Mouse (Mus musculus): ENCODE data around the gene Nrm. TPM values are rescaled to one million over a fixed set of nuclear protein-coding genes. Genes with fewer than 3 reads are reported as not detected.

Gene Nrm
- polyA plus RNA-seq, 1 experiment = 8.6 TPM

- 87% methylated on average over 4 of the region's 4 CpGs for WGBS
- DNase-seq = no peak
- no peak overlapping the region for H3K27ac ChIP-seq (ENCODE audit: insufficient read depth, low read length)
- no peaks in the 10 kb centered on the region for H3K27me3 ChIP-seq (ENCODE audit: control insufficient read depth, insufficient read depth, low read length)
- no peak for TF ChIP-seq CTCF (IDR thresholded peaks at IDR 0.05; ENCODE audit: borderline replicate concordance, insufficient read depth, low read depth, low read length)
- no peak for TF ChIP-seq POLR2A (IDR thresholded peaks at IDR 0.05; ENCODE audit: borderline replicate concordance, insufficient read depth, low read length)
- H3K4me3 ChIP-seq (replicated peaks; ENCODE audit: insufficient read depth, low read depth, low read length) = no peak overlapping the region
- H3K4me1 ChIP-seq (ENCODE audit: control insufficient read depth, insufficient read depth, low read length) = no peaks in the 10 kb centered on the region
Observed at GRCm38 (mm10) chr17:35903992-35904355, 42.9 kb downstream of the Nrm start.

- no peak overlapping the region for H3K27ac ChIP-seq (ENCODE audit: insufficient read depth, low read length)
- WGBS = 98% methylated on average over 1 of the region's 1 CpGs
- no peaks in the 10 kb centered on the region for H3K27me3 ChIP-seq (ENCODE audit: control insufficient read depth, insufficient read depth, low read length)
- no peak for TF ChIP-seq CTCF (IDR thresholded peaks at IDR 0.05; ENCODE audit: borderline replicate concordance, insufficient read depth, low read depth, low read length)
- no peak for TF ChIP-seq POLR2A (IDR thresholded peaks at IDR 0.05; ENCODE audit: borderline replicate concordance, insufficient read depth, low read length)
- DNase-seq = no peak
- no peak overlapping the region for H3K4me3 ChIP-seq (replicated peaks; ENCODE audit: insufficient read depth, low read depth, low read length)
- H3K4me1 ChIP-seq (ENCODE audit: control insufficient read depth, insufficient read depth, low read length) = no peaks in the 10 kb centered on the region
Observed at GRCm38 (mm10) chr17:35905587-35905986, 44.5 kb downstream of the Nrm start.

- Histone ChIP-seq H3K4me3 (replicated peaks; ENCODE audit: insufficient read depth, low read depth, low read length) (no peak overlapping the region), H3K27me3 (ENCODE audit: control insufficient read depth, insufficient read depth, low read length) (no peaks in the 10 kb centered on the region), H3K27ac (ENCODE audit: insufficient read depth, low read length) (no peak overlapping the region), H3K4me1 (ENCODE audit: control insufficient read depth, insufficient read depth, low read length) (no peaks in the 10 kb centered on the region)
- TF ChIP-seq POLR2A (IDR thresholded peaks at IDR 0.05; ENCODE audit: borderline replicate concordance, insufficient read depth, low read length) (no peak), CTCF (IDR thresholded peaks at IDR 0.05; ENCODE audit: borderline replicate concordance, insufficient read depth, low read depth, low read length) (no peak)
- no peak for DNase-seq
- WGBS = 65% methylated on average over 2 of the region's 2 CpGs
Observed at GRCm38 (mm10) chr17:35907609-35908008, 46.5 kb downstream of the Nrm start.

GRCm38 (mm10) chr17:35909186-35909918 is 48.2 kb downstream of the Nrm start:
- Histone ChIP-seq H3K27me3 (ENCODE audit: control insufficient read depth, insufficient read depth, low read length) (no peaks in the 10 kb centered on the region), H3K4me3 (replicated peaks; ENCODE audit: insufficient read depth, low read depth, low read length) (peak overlapping the region; percentile 72), H3K27ac (ENCODE audit: insufficient read depth, low read length) (0 out of 2 replicates have a peak overlapping the region, but pooled peaks have one; percentile 10), H3K4me1 (ENCODE audit: control insufficient read depth, insufficient read depth, low read length) (no peaks in the 10 kb centered on the region)
- no peak for TF ChIP-seq CTCF (IDR thresholded peaks at IDR 0.05; ENCODE audit: borderline replicate concordance, insufficient read depth, low read depth, low read length)
- TF ChIP-seq POLR2A (IDR thresholded peaks at IDR 0.05; ENCODE audit: borderline replicate concordance, insufficient read depth, low read length) = no peak
- 12% methylated on average over 20 of the region's 20 CpGs for WGBS
- DNase-seq = no peak

- TF ChIP-seq POLR2A (IDR thresholded peaks at IDR 0.05; ENCODE audit: borderline replicate concordance, insufficient read depth, low read length) (peak; percentile 64; the same call in 1 of the 2 replicates), CTCF (IDR thresholded peaks at IDR 0.05; ENCODE audit: borderline replicate concordance, insufficient read depth, low read depth, low read length) (no peak)
- H3K4me3 ChIP-seq (replicated peaks; ENCODE audit: insufficient read depth, low read depth, low read length) = peak within 1 kb of the TSS; percentile 72
- peak within 1 kb of the TSS; percentile 54; the same call in 1 of the 2 replicates for H3K27ac ChIP-seq (ENCODE audit: insufficient read depth, low read length)
- no peaks in the 10 kb centered on the region for H3K27me3 ChIP-seq (ENCODE audit: control insufficient read depth, insufficient read depth, low read length)
- H3K4me1 ChIP-seq (ENCODE audit: control insufficient read depth, insufficient read depth, low read length) = no peaks in the 10 kb centered on the region
- WGBS = 2% methylated on average over 25 of the region's 25 CpGs
- peak; percentile 84 to 87 for DNase-seq
Observed at GRCm38 (mm10) chr17:35909919-35910369, 48.8 kb downstream of the Nrm start, which contains the start of gene Atat1. Gene Atat1 (minus strand): TSS chr17:35910075.

GRCm38 (mm10) chr17:35914975-35915374 is 53.9 kb downstream of the Nrm start:
- no peaks in the 10 kb centered on the region for H3K27me3 ChIP-seq (ENCODE audit: control insufficient read depth, insufficient read depth, low read length)
- no peaks in the 10 kb centered on the region; the same call in 1 of the 2 replicates for H3K4me1 ChIP-seq (ENCODE audit: control insufficient read depth, insufficient read depth, low read length)
- no peak overlapping the region for H3K27ac ChIP-seq (ENCODE audit: insufficient read depth, low read length)
- TF ChIP-seq POLR2A (IDR thresholded peaks at IDR 0.05; ENCODE audit: borderline replicate concordance, insufficient read depth, low read length) (no peak), CTCF (IDR thresholded peaks at IDR 0.05; ENCODE audit: borderline replicate concordance, insufficient read depth, low read depth, low read length) (no peak)
- no peak overlapping the region for H3K4me3 ChIP-seq (replicated peaks; ENCODE audit: insufficient read depth, low read depth, low read length)
- WGBS = 86% methylated on average over 6 of the region's 6 CpGs
- no peak for DNase-seq

Other genes with a start within 250 kb of the Nrm start
- not detected in 2 replicates for gene Gm9573, start 234.7 kb upstream of the Nrm start, polyA plus RNA-seq (2012; rRNA removed)
- gene Mucl3, start 217.6 kb upstream of the Nrm start, polyA plus RNA-seq (2012; rRNA removed) = not detected in 2 replicates
- 35.5 and 35.9 TPM in 2 replicates for gene Vars2, start 193.7 kb upstream of the Nrm start, polyA plus RNA-seq (2012; rRNA removed)
- gene Gtf2h4, start 187.6 kb upstream of the Nrm start, polyA plus RNA-seq (2012; rRNA removed) = 30.7 and 34.8 TPM in 2 replicates
- 76.7 and 76.9 TPM in 2 replicates for gene Ddr1, start 156.7 kb upstream of the Nrm start, polyA plus RNA-seq (2012; rRNA removed)
- gene Ier3, start 39.6 kb upstream of the Nrm start, polyA plus RNA-seq (2012; rRNA removed) = 22.6 and 25.2 TPM in 2 replicates
- 129 and 140 TPM in 2 replicates for gene Flot1, start 38.1 kb upstream of the Nrm start, polyA plus RNA-seq (2012; rRNA removed)
- gene Tubb5, start 23.0 kb upstream of the Nrm start, polyA plus RNA-seq (2012; rRNA removed) = 320 TPM in 2 replicates
- 12.1 and 16.1 TPM in 2 replicates for gene Mdc1, start 19.8 kb upstream of the Nrm start, polyA plus RNA-seq (2012; rRNA removed)
- 8.7 and 9.7 TPM in 2 replicates for gene Ppp1r18, start 4.3 kb downstream of the Nrm start, polyA plus RNA-seq (2012; rRNA removed)
- 52.2 and 57.4 TPM in 2 replicates for gene Dhx16, start 18.5 kb downstream of the Nrm start, polyA plus RNA-seq (2012; rRNA removed)
- gene 2310061I04Rik, start 36.1 kb downstream of the Nrm start, polyA plus RNA-seq (2012; rRNA removed) = 161 and 173 TPM in 2 replicates
- 80.2 and 81.5 TPM in 2 replicates for gene Atat1, start 48.8 kb downstream of the Nrm start, polyA plus RNA-seq (2012; rRNA removed)
- gene Mrps18b, start 55.1 kb downstream of the Nrm start, polyA plus RNA-seq (2012; rRNA removed) = 62.5 and 65.1 TPM in 2 replicates
- 42.3 and 44.9 TPM in 2 replicates for gene Ppp1r10, start 55.1 kb downstream of the Nrm start, polyA plus RNA-seq (2012; rRNA removed)
- 85.8 and 99.1 TPM in 2 replicates for gene Abcf1, start 108.4 kb downstream of the Nrm start, polyA plus RNA-seq (2012; rRNA removed)
- gene Gnl1, start 118.5 kb downstream of the Nrm start, polyA plus RNA-seq (2012; rRNA removed) = 92.5 and 103 TPM in 2 replicates
- 38.8 and 42.6 TPM in 2 replicates for gene Prr3, start 118.9 kb downstream of the Nrm start, polyA plus RNA-seq (2012; rRNA removed)
- 0.95 and 1.1 TPM in 2 replicates for gene H2-T24, start 159.2 kb downstream of the Nrm start, polyA plus RNA-seq (2012; rRNA removed)
- 13.0 and 17.3 TPM in 2 replicates for gene H2-T23, start 171.5 kb downstream of the Nrm start, polyA plus RNA-seq (2012; rRNA removed)
- gene H2-T22, start 181.4 kb downstream of the Nrm start, polyA plus RNA-seq (2012; rRNA removed) = 25.5 and 31.0 TPM in 2 replicates
- not detected in 2 replicates for gene Gm6034, start 181.6 kb downstream of the Nrm start, polyA plus RNA-seq (2012; rRNA removed)
- gene Gm11127, start 197.1 kb downstream of the Nrm start, polyA plus RNA-seq (2012; rRNA removed) = 0.08 and 0.15 TPM in 2 replicates